Mouse (Mus musculus) C3H10T1/2 (cell line): ENCODE data around the gene Fam149a. TPM values are rescaled to one million over a fixed set of nuclear protein-coding genes. Genes with fewer than 3 reads are reported as not detected.

ENCODE experiments used
- polyA plus RNA-seq, 2 experiments: library from polyadenylated mRNA; unstranded; fragments of >200 nt; fragmentation: generic; extraction: Trizol; gene quantifications; one replicate each; pipeline ENCODE4 v1.2.1; 2012; ENCODE audit warnings: missing spikeins in 2 of 2

The Fam149a gene
- polyA plus RNA-seq, result 10 to 100 TPM in 1 of 2 experiments, 1 to 10 TPM in 1; 5.1 to 13.7 TPM

GRCm38 (mm10) chr8:45381963-45382347, at the start of gene Fam149a:
TSS of gene Fam149a (minus strand) at chr8:45382291.

GRCm38 (mm10) chr8:45410882-45411281, 28.8 kb upstream of the Fam149a start, which contains the start of gene Tlr3:
TSS of gene Tlr3 (minus strand) at chr8:45411080.

GRCm38 (mm10) chr8:45332685-45333409, 49.2 kb downstream of the Fam149a start, which contains the start of gene Cyp4v3:
TSS of gene Cyp4v3 (minus strand) at chr8:45333216.

GRCm38 (mm10) chr8:45308366-45308765, 73.7 kb downstream of the Fam149a start, which contains the start of gene Gm45753:
TSS of gene Gm45753 (minus strand) at chr8:45308466.

GRCm38 (mm10) chr8:45294687-45295086, 87.4 kb downstream of the Fam149a start, which contains the start of gene Klkb1:
TSS of gene Klkb1 (minus strand) at chr8:45294859.

Other genes with a start within 250 kb of the Fam149a start
- gene F11, start 120.3 kb downstream of the Fam149a start, polyA plus RNA-seq, result not detected
- not detected for gene Klkb1, start 87.4 kb downstream of the Fam149a start, polyA plus RNA-seq
- not detected for gene Gm45753, start 73.8 kb downstream of the Fam149a start, polyA plus RNA-seq
- 1 to 10 TPM in 1 of 2 experiments, under 1 TPM in 1; 0.08 to 1.9 TPM for gene Cyp4v3, start 49.1 kb downstream of the Fam149a start, polyA plus RNA-seq
- gene Tlr3, start 28.8 kb upstream of the Fam149a start, polyA plus RNA-seq, result under 1 TPM; 0.06 to 0.61 TPM
- under 1 TPM; under 0.01 to 0.24 TPM for gene Sorbs2, start 125.5 kb upstream of the Fam149a start, polyA plus RNA-seq